Mouse (Mus musculus): ENCODE data around the gene Npr3. TPM values are rescaled to one million over a fixed set of nuclear protein-coding genes. Genes with fewer than 3 reads are reported as not detected.
"Not testable (repeated sequence)": the region's sequence is repeated elsewhere in the genome, so short reads cannot be mapped to it uniquely, and the experiment has no call there.

Npr3 gene
- polyA plus RNA-seq, 1 experiment = 2.1 TPM

DNA sequence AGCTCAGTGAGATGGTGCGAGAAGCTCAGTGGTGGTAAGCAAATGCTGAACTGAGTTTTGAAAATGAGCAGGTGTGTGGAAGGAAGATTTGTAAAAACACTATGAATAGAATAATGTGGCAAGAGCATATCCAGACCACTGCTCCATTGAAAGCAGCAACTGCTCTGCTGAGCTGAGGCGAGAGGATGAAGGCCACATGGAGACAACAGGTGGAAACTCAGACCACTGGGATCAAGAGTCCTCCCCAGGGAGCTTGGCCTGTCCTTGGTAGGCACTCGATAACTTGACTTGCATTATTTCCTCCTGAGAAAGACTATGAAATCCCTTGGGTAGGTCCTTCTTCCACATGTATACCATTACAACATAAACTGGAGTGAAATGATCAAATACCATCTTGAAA lies 47.3 kb downstream of the Npr3 start:
- Histone ChIP-seq H3K4me3 (ENCODE audit: low read depth, low read length) (no peak overlapping the region), H3K36me3 (ENCODE audit: control insufficient read depth, insufficient read depth, low read length, poor library complexity, severe bottlenecking) (no peaks in the 10 kb centered on the region)

DNA sequence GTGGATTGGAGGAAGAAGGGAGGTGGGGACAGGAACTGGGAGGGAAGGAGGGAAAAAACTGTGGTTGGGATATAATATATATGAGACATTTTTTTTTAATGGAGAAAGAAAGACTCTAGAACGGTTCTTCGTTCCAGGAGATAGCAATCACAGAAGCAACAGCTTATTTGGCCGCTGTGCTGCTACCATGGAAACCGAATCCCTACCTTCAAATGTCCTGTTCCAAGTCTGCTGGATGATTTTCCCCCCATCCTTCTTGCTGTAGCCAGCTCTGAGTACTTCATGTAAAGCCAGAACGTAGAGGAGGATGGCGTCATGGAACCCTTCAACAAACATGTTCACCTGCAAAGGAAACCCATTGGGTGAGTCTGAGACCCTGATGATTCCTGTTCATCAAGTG lies 48.7 kb downstream of the Npr3 start:
- TF ChIP-seq POLR2A (IDR thresholded peaks at IDR 0.05; ENCODE audit: insufficient read depth, low read length) (no peak), EP300 (IDR thresholded peaks at IDR 0.05; ENCODE audit: insufficient read depth, low read depth, low read length) (no peak), CTCF (IDR thresholded peaks at IDR 0.05; ENCODE audit: low read depth, low read length) (no peak)
- Histone ChIP-seq H3K9ac (ENCODE audit: low read depth, poor library complexity, severe bottlenecking) (no peak overlapping the region), H3K27me3 (ENCODE audit: control insufficient read depth, insufficient read depth, low read length, poor library complexity, severe bottlenecking) (no peaks in the 10 kb centered on the region), H3K27ac (ENCODE audit: insufficient read depth, low read length) (no peak overlapping the region), H3K4me3 (ENCODE audit: low read depth, low read length) (no peak overlapping the region), H3K9me3 (replicated peaks; ENCODE audit: control insufficient read depth, insufficient read depth, low read length, poor library complexity, severe bottlenecking) (no peaks in the 10 kb centered on the region), H3K4me1 (ENCODE audit: control insufficient read depth, insufficient read depth, low read length) (no peaks in the 10 kb centered on the region), H3K36me3 (ENCODE audit: control insufficient read depth, insufficient read depth, low read length, poor library complexity, severe bottlenecking) (no peaks in the 10 kb centered on the region)

More for the DNA sequence above, 47.3 kb downstream of the Npr3 start:
- Histone ChIP-seq H3K27ac (ENCODE audit: insufficient read depth, low read length) (no peak overlapping the region), H3K9me3 (replicated peaks; ENCODE audit: control insufficient read depth, insufficient read depth, low read length, poor library complexity, severe bottlenecking) (no peaks in the 10 kb centered on the region), H3K4me1 (ENCODE audit: control insufficient read depth, insufficient read depth, low read length) (no peaks in the 10 kb centered on the region), H3K9ac (ENCODE audit: low read depth, poor library complexity, severe bottlenecking) (no peak overlapping the region), H3K27me3 (ENCODE audit: control insufficient read depth, insufficient read depth, low read length, poor library complexity, severe bottlenecking) (no peaks in the 10 kb centered on the region)
- TF ChIP-seq EP300 (IDR thresholded peaks at IDR 0.05; ENCODE audit: insufficient read depth, low read depth, low read length) (no peak), POLR2A (IDR thresholded peaks at IDR 0.05; ENCODE audit: insufficient read depth, low read length) (no peak), CTCF (IDR thresholded peaks at IDR 0.05; ENCODE audit: low read depth, low read length) (no peak)

DNA sequence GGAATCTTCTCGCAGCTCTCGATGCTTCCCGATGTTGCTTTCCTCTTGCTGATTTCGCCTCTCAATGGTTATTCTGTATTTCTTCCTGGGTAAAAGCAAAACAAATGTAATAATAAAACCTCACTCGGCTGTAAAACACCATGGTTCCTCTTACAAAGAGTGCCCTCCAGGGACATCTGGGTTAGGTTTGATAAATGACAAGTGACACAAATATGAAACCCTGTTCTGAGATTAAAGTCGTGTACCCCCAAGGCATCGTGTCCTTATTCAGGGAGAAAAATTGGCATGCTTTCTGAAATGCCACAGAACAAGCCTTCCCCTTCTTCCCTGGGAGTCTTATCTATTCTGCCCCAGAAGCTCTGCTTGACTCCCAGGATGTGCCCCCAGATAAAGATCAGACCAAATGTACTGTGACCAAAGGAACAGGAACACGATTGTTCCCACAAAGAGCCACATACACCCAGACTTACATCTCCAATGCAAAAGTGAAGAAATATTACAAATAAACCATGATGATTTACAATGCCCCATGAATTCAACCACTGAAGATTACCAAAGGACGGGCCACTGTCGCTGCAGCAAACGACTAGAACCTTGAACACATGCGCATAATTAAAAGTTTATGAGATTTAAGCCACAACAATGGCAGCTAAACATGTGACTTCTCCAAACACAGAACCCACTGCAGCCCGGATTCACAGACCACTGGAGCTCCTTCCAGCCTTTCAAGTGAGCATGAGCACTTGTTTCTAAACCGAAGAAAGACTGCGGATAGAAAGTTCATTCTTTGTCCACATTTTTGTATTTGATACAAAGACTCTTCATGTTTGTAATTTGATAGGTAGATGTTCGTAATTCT lies 61.7 kb downstream of the Npr3 start:
- Histone ChIP-seq H3K9ac (ENCODE audit: low read depth, poor library complexity, severe bottlenecking) (no peak overlapping the region), H3K4me1 (ENCODE audit: control insufficient read depth, insufficient read depth, low read length) (no peaks in the 10 kb centered on the region), H3K27me3 (ENCODE audit: control insufficient read depth, insufficient read depth, low read length, poor library complexity, severe bottlenecking) (no peaks in the 10 kb centered on the region), H3K27ac (ENCODE audit: insufficient read depth, low read length) (no peak overlapping the region), H3K36me3 (ENCODE audit: control insufficient read depth, insufficient read depth, low read length, poor library complexity, severe bottlenecking) (no peaks in the 10 kb centered on the region), H3K9me3 (replicated peaks; ENCODE audit: control insufficient read depth, insufficient read depth, low read length, poor library complexity, severe bottlenecking) (no peaks in the 10 kb centered on the region), H3K4me3 (ENCODE audit: low read depth, low read length) (no peak overlapping the region)
- TF ChIP-seq POLR2A (IDR thresholded peaks at IDR 0.05; ENCODE audit: insufficient read depth, low read length) (no peak), CTCF (IDR thresholded peaks at IDR 0.05; ENCODE audit: low read depth, low read length) (no peak), EP300 (IDR thresholded peaks at IDR 0.05; ENCODE audit: insufficient read depth, low read depth, low read length) (no peak)

DNA sequence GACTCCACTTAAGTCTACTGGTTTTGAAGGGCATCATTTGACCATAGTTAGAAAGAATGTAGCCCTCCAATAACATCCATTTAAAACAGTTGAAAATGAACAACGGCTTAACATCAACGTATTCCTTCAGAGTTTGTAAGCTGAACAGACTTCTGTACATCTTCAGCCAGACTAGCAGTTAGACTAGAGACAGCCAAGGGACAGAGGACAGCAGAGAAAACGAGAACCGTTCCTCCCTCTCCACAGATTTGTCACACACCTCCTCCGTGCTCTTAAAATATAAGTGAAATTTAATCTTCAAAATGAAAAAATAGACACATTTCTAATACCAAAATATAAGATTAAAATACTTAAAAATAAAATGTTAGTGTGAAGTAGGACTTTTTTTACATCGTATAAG lies 63.0 kb downstream of the Npr3 start:
- Histone ChIP-seq H3K4me3 (ENCODE audit: low read depth, low read length) (no peak overlapping the region), H3K9me3 (replicated peaks; ENCODE audit: control insufficient read depth, insufficient read depth, low read length, poor library complexity, severe bottlenecking) (no peaks in the 10 kb centered on the region), H3K27ac (ENCODE audit: insufficient read depth, low read length) (no peak overlapping the region), H3K36me3 (ENCODE audit: control insufficient read depth, insufficient read depth, low read length, poor library complexity, severe bottlenecking) (no peaks in the 10 kb centered on the region), H3K27me3 (ENCODE audit: control insufficient read depth, insufficient read depth, low read length, poor library complexity, severe bottlenecking) (no peaks in the 10 kb centered on the region), H3K9ac (ENCODE audit: low read depth, poor library complexity, severe bottlenecking) (no peak overlapping the region), H3K4me1 (ENCODE audit: control insufficient read depth, insufficient read depth, low read length) (no peaks in the 10 kb centered on the region)
- TF ChIP-seq POLR2A (IDR thresholded peaks at IDR 0.05; ENCODE audit: insufficient read depth, low read length) = no peak
- TF ChIP-seq EP300 (IDR thresholded peaks at IDR 0.05; ENCODE audit: insufficient read depth, low read depth, low read length) = no peak
- no peak for TF ChIP-seq CTCF (IDR thresholded peaks at IDR 0.05; ENCODE audit: low read depth, low read length)

DNA sequence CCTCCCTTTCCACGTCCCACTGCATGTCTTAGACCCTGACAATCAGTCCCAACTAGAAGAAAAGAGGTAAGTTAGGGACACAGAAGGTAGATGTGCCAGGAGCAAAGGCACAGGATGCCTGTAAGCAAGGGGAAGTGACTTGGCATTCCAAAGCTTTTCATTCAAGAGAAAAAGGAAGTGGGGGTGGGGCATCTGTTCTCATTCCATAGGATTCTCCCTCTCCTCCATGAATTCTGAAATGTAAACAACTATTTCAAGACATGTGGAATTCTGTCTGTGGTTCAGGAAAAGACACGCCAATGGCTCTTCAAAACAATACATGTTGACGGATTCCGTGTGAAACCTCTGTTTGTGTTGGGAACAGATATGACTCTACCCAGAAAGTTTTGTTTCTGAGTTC lies 65.3 kb downstream of the Npr3 start:
- no peaks in the 10 kb centered on the region for H3K27me3 ChIP-seq (ENCODE audit: control insufficient read depth, insufficient read depth, low read length, poor library complexity, severe bottlenecking)
- no peaks in the 10 kb centered on the region for H3K9me3 ChIP-seq (replicated peaks; ENCODE audit: control insufficient read depth, insufficient read depth, low read length, poor library complexity, severe bottlenecking)
- no peak overlapping the region for H3K9ac ChIP-seq (ENCODE audit: low read depth, poor library complexity, severe bottlenecking)
- no peaks in the 10 kb centered on the region for H3K4me1 ChIP-seq (ENCODE audit: control insufficient read depth, insufficient read depth, low read length)
- no peak overlapping the region for H3K4me3 ChIP-seq (ENCODE audit: low read depth, low read length)
- H3K36me3 ChIP-seq (ENCODE audit: control insufficient read depth, insufficient read depth, low read length, poor library complexity, severe bottlenecking) = no peaks in the 10 kb centered on the region
- H3K27ac ChIP-seq (ENCODE audit: insufficient read depth, low read length) = no peak overlapping the region
- TF ChIP-seq EP300 (IDR thresholded peaks at IDR 0.05; ENCODE audit: insufficient read depth, low read depth, low read length) (no peak), POLR2A (IDR thresholded peaks at IDR 0.05; ENCODE audit: insufficient read depth, low read length) (no peak), CTCF (IDR thresholded peaks at IDR 0.05; ENCODE audit: low read depth, low read length) (no peak)

DNA sequence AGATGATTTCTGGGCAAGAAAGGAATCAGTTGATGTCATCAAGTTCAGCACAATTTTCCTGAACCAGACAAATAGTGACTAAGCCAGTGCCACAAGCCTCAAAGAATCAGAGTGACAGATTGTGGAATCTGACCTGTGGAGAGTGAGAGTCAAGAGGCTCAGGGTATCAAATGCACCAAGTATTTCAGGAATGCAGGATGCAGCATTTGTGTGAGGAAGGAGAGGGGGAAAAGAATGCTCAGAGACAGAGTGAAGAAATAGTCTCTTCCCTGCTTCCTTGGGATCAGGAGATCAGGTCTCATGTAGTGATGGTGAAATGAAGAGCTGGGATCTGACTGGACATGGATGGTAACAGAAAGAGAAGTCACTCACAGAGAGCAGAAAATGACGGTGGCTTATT lies 71.2 kb downstream of the Npr3 start:
- H3K27me3 ChIP-seq (ENCODE audit: control insufficient read depth, insufficient read depth, low read length, poor library complexity, severe bottlenecking) = no peaks in the 10 kb centered on the region
- TF ChIP-seq POLR2A (IDR thresholded peaks at IDR 0.05; ENCODE audit: insufficient read depth, low read length) = no peak
- no peak for TF ChIP-seq EP300 (IDR thresholded peaks at IDR 0.05; ENCODE audit: insufficient read depth, low read depth, low read length)
- TF ChIP-seq CTCF (IDR thresholded peaks at IDR 0.05; ENCODE audit: low read depth, low read length) = no peak
- H3K9ac ChIP-seq (ENCODE audit: low read depth, poor library complexity, severe bottlenecking) = no peak overlapping the region
- no peaks in the 10 kb centered on the region for H3K4me1 ChIP-seq (ENCODE audit: control insufficient read depth, insufficient read depth, low read length)
- H3K4me3 ChIP-seq (ENCODE audit: low read depth, low read length) = no peak overlapping the region
- H3K36me3 ChIP-seq (ENCODE audit: control insufficient read depth, insufficient read depth, low read length, poor library complexity, severe bottlenecking) = no peaks in the 10 kb centered on the region
- H3K27ac ChIP-seq (ENCODE audit: insufficient read depth, low read length) = no peak overlapping the region
- no peaks in the 10 kb centered on the region for H3K9me3 ChIP-seq (replicated peaks; ENCODE audit: control insufficient read depth, insufficient read depth, low read length, poor library complexity, severe bottlenecking)

DNA sequence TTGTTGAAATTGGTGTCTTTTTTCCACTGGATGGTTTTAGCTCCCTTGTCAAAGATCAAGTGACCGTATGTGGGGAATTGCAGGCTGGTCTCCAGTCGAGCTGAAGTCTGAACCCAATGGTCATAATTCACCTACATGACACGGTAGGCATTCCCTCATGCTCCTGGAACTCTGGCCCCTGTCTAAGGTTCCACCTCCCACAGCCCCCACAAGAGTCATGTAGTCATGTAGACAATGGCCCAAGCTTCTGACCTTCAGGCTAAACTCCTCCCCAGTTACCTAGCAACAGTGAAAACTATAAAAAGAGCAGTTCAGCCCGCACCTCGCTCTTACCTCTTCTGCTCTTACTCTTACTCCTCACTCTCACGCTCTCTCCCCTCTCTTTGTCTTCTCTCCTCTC lies 84.7 kb downstream of the Npr3 start:
- H3K4me3 ChIP-seq (ENCODE audit: low read depth, low read length); H3K9me3 ChIP-seq (replicated peaks; ENCODE audit: control insufficient read depth, insufficient read depth, low read length, poor library complexity, severe bottlenecking); H3K36me3 ChIP-seq (ENCODE audit: control insufficient read depth, insufficient read depth, low read length, poor library complexity, severe bottlenecking); H3K27ac ChIP-seq (ENCODE audit: insufficient read depth, low read length); H3K27me3 ChIP-seq (ENCODE audit: control insufficient read depth, insufficient read depth, low read length, poor library complexity, severe bottlenecking); H3K9ac ChIP-seq (ENCODE audit: low read depth, poor library complexity, severe bottlenecking); H3K4me1 ChIP-seq (ENCODE audit: control insufficient read depth, insufficient read depth, low read length): not testable (repeated sequence)
